Mouse (Mus musculus) lung, adult 18-20 months (tissue): ENCODE measurements around the gene Map2k7.
"Not testable (repeated sequence)": the region's sequence is repeated elsewhere in the genome, so short reads cannot be mapped to it uniquely, and the experiment has no call there.

ENCODE experiments used
- DNase-seq, 2 experiments: peaks; one replicate each; pipeline ENCODE4 v3.0.0; 2022; ENCODE audit warnings: mixed read lengths in 2 of 2

Map2k7 gene

GRCm38 (mm10) chr8:4226739-4227347 lies 11.7 kb upstream of the Map2k7 start, which contains the start of gene Lrrc8e:
Lrrc8e (plus strand) TSS chr8:4226827.
- peak; percentile 39 to 60 for DNase-seq

GRCm38 (mm10) chr8:4227919-4228318 lies 10.6 kb upstream of the Map2k7 start:
- no peak for DNase-seq

GRCm38 (mm10) chr8:4229784-4230183 lies 8.8 kb upstream of the Map2k7 start:
- no peak for DNase-seq

DNA sequence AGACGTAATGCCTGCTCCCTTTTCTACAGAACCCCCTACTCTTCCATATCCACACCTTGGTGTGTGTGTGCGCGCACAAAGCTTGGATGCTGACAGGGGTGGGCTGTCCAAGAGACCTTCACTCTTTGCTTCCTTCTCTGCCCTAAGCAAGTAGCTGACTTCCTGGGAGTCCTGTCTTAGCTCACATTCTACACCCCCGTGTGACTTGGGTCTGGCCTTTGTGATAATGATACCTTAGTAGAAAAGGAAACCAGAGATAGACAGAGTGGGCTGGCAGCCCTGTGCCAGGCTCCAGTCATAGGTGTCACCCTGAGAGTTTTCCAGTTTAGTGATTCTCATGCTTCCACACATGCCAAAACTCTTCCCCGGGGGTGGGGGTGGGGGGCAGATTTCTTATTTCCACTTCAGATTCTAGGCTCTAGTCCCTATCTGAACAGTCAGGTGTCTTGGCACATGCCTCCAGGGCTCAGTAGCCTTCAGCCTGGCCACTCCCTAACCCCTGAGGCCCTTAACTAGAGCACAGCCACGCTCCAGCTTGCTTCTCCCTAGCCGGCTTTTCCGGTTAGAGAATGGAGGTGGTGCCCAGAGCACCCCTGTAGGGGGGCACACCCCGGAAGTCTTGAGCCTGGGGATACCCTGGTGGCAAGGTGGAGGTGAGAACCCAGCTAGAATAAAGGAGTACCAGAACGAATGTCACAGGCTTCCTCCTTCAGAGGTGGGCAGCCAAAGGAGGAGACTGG lies 7.8 kb upstream of the Map2k7 start:
- peak; percentile 76 to 86 for DNase-seq

DNA sequence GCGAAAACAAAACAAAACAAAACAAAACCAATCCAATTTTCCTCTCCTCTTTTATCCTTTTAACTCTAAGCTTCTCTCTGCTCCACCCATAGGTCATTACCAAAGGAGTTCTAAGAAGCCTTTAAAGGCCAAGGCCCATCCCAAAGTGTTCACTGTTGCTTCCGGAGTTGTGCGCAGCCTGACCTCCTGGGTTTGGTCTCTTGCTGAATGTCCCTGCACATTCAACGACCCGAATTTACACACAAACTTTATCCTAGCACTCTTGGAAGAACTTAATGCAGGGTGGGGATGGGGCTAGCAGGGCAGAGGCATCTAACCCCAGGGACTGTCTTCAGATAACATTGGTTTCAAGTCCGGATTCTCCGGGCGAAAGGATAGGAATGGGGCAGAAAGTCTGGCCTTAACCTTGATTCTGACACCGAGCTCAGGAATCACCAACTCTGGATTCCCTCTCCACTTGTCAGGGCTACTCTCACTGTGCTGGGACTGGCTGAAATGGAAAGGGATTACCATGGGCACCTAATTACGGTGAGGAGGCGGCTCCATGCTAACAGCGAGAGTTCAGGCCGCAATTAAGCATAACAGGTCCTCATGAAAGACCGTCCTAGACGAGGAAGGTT lies 616 bp upstream of the Map2k7 start:
- peak in 1 of 2 experiments; percentile 24 for DNase-seq

DNA sequence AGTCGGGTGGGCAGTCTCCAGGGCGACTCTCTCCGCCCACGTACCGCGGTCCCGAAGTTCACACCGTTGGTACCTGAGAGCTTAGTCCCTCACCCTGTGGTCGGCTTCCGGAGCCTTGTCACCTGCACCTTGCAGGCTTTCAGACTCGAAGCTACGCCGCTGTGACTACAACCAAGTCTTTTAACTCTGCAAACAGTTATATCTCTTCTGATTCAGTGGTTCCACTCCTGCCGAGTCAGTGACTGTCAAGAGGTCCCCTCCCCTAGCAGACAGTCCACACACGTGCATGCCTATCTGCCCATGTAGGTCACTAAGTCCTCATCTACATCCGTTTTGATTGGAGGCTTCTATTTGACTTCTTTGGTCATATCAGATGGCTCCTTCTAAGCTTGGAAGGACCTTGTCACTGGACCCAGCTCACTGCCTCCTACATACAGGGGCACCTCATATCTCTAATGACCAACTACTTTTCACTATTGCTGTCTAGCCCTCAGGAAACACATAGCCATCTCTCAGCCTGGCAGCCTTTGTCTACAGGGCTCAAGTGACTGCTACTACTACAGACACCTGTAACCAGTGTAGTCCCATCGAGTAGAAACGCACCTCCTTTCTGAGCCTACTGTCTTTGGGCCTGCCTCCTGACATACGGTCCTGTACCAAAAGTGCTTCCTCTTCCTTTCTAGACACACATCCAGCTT lies 802 bp downstream of the Map2k7 start:
- DNase-seq: no peak

DNA sequence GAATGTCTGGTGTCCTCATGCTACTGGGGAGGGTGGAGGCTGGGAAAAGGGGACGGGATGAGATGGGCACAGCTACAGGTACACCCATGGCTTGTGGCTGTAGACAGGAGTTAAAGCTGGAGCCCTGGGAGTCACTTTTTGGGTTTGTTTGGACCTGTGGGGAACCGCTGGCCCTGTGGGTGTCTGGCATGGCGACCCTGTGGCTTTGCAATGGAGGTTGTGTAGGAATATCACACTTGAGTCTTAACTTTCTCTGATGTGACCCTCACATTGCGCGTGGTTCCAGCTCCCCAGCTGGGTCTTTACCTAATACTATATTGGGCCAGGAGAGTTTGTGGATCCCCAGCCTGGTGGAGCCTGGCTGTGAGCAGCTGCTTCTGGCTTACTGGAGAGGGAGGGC lies 6.5 kb downstream of the Map2k7 start:
- DNase-seq: no peak

GRCm38 (mm10) chr8:4245737-4246136 lies 7.2 kb downstream of the Map2k7 start:
- DNase-seq: no peak

DNA sequence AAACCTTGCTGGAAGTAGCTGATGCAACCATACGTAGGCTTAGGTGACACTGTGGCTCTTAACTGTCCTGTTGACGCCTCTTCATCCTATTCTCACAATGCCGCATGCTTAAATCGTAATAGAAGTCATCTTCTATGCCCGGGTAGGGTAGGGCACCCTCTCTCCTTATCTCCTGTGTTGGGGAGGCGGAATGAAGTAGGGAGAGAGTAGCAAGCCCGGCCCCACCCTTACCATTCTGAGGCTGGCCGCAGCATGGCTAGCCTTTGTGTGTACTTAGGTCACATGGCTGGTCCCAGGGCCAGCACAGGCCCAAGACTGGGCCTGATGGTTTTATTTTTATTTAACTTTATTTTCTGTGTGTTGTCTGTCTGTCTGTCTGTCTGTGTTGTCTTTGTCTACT lies 8.7 kb downstream of the Map2k7 start:
- no peak for DNase-seq

DNA sequence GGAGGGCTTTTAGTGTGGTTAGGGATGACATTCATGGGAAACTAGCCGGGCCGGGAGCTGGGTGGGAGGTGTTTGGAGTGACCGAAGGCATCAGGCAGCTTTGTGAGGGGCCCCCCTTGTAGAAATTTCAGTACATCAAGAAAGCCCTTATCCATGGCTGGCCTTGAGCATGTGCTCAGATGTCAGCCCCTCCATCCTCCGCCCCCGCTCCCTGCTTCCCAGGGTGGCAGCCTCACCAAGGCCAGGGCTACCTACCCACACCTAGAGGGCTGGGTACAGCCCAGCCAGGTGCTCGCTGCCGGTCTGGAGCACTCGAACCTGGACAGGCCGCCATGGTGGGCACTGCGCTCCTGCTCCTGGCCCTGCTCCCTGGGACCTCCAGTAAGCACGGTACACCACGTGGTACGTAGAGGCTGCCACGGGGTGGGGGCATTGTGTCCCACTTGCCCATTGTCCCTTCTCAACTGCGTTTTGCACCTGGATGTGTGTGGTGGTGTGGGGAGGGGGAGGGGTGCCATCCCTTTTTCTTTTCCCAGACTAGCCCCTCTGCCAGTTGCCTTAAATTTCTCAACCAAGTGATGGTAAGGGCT lies 9.5 kb downstream of the Map2k7 start, which contains the start of gene Tgfbr3l:
Gene Tgfbr3l, plus strand, starts transcription at position 264 of the 590 bp plus-strand sequence.
- no peak for DNase-seq

GRCm38 (mm10) chr8:4249213-4249612 lies 10.7 kb downstream of the Map2k7 start:
- no peak for DNase-seq

DNA sequence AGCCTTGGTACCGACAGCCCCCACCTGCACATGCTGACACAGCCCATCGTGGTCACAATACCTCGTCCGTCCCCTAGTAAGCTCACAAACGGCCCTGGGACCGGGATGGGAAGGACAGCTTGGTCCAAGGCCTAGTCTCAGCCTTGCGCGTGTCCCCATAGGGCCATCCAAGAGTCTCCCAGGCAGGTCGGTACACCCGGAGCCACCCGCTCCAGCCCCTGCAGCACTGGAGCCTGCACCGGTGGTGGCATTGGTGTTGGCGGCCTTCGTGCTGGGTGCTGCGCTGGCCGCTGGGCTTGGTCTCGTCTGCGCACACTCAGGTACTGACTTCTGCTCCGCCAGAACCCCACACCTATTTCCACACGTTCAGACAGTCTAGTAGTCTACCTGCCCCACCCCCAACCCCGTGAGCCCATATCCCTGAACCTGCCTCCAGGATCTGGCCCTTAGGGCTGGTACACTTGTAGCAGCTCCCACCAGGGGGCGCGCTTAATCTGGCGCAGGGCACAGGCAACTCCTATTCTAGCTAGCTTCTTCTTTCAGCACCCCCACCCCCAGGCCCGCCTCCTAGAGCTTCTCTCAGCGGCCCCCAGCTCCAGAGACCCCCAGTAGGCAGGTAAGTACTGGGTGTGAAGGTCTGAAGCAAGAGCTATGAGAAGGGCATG lies 11.9 kb downstream of the Map2k7 start:
- peak; percentile 75 to 84 for DNase-seq

GRCm38 (mm10) chr8:4252116-4252760 lies 13.7 kb downstream of the Map2k7 start:
- no peak for DNase-seq

GRCm38 (mm10) chr8:4252934-4253841 lies 14.6 kb downstream of the Map2k7 start, which contains the start of gene Snapc2:
Snapc2 (plus strand) TSS chr8:4253080.
- DNase-seq: peak; percentile 95 to 97

GRCm38 (mm10) chr8:4254001-4254400 lies 15.5 kb downstream of the Map2k7 start:
- DNase-seq: peak in 1 of 2 experiments; percentile 34

GRCm38 (mm10) chr8:4255471-4255870 lies 16.9 kb downstream of the Map2k7 start:
- not testable (repeated sequence) for DNase-seq

- no peak for DNase-seq
Measured at GRCm38 (mm10) chr8:4256911-4257310, 18.4 kb downstream of the Map2k7 start.

- no peak for DNase-seq
Measured at GRCm38 (mm10) chr8:4257350-4257749, 18.8 kb downstream of the Map2k7 start.

- DNase-seq: peak; percentile 65 to 74
Measured at GRCm38 (mm10) chr8:4258233-4258632, 19.7 kb downstream of the Map2k7 start.

- peak in 1 of 2 experiments; percentile 29 for DNase-seq
Measured at GRCm38 (mm10) chr8:4258678-4259077, 20.1 kb downstream of the Map2k7 start.
